Mouse (Mus musculus): ENCODE results near the gene Olfr1370. TPM values are rescaled to one million over a fixed set of nuclear protein-coding genes. Genes with fewer than 3 reads are reported as not detected.

The Olfr1370 gene
- not detected for polyA plus RNA-seq (2017; shearing (Covaris generic))

DNA sequence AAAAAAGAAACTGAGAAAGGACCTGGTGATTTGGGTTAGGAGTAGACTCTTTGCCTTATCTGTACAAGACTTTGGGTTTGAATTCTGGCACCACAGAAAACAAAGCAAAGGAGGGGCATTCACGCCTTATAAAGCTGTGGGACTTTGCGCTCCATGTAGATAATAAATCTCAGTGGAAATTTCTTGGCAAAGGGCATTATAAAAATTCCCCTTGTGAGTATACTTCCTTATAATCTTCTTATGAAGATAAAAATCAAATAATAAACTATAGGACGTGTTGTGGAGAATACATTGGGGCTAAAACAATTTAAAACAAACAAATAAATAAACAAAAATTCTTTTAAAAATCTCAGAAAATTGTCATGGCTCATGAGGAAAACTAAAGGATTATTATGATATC, at the start of gene Olfr1370:
Gene Olfr1370 (minus strand): TSS at position 101 of the 400 bp plus-strand sequence.

DNA sequence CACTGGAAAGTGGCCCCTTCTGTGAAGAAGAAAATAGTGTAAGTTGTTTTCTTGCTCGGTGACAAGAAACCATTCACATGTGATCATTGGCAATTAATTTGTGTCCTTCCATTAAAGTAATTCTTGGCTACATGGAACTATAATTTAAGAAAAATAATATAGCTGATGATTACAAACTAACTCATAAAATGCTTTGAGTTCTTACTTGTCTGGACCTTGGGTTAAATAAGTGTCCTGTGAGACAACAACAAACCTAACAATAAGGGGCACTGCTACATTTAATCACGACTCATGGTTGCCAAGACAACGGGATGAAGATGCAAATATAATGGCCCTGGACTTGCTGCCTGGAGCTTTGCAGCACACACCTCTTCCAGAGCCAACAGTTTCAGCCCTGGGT, 36.4 kb upstream of the Olfr1370 start, which contains the start of gene Olfr1369-ps1:
Gene Olfr1369-ps1 (plus strand): TSS at position 301 of the 400 bp plus-strand sequence.

Other genes with a start within 250 kb of the Olfr1370 start
- gene Olfr1369-ps1, start 36.5 kb upstream of the Olfr1370 start, polyA plus RNA-seq (2017; shearing (Covaris generic)): not detected
- not detected for gene Olfr263, start 54.7 kb upstream of the Olfr1370 start, polyA plus RNA-seq (2017; shearing (Covaris generic))
- gene Olfr1368, start 70.9 kb upstream of the Olfr1370 start, polyA plus RNA-seq (2017; shearing (Covaris generic)): not detected
- 23.4 TPM for gene Trim27, start 104.5 kb upstream of the Olfr1370 start, polyA plus RNA-seq (2017; shearing (Covaris generic))
- not detected for gene Gpx5, start 217.8 kb upstream of the Olfr1370 start, polyA plus RNA-seq (2017; shearing (Covaris generic))
- not detected for gene Gpx6, start 237.2 kb upstream of the Olfr1370 start, polyA plus RNA-seq (2017; shearing (Covaris generic))

Measured in activated CD4-positive, CD25-positive, alpha-beta regulatory T cell, adult 9 weeks (primary cell).